Mouse (Mus musculus): ENCODE measurements around the gene Zfp536.

Zfp536 gene

GRCm38 (mm10) chr7:37695066-37695465 is 78.4 kb downstream of the Zfp536 start:
- DNase-seq (ENCODE audit: low read depth, low spot score) = no peak

- no peak for DNase-seq (ENCODE audit: low read depth, low spot score)
Observed at GRCm38 (mm10) chr7:37690606-37691005, 82.8 kb downstream of the Zfp536 start.

- peak; percentile 46 for DNase-seq (ENCODE audit: low read depth, low spot score)
Observed at GRCm38 (mm10) chr7:37689561-37690305, 83.7 kb downstream of the Zfp536 start.

- DNase-seq (ENCODE audit: low read depth, low spot score) = no peak
Observed at GRCm38 (mm10) chr7:37689107-37689511, 84.3 kb downstream of the Zfp536 start.

GRCm38 (mm10) chr7:37686366-37686765 is 87.1 kb downstream of the Zfp536 start:
- peak; percentile 48 for DNase-seq (ENCODE audit: low read depth, low spot score)

GRCm38 (mm10) chr7:37685247-37685646 is 88.2 kb downstream of the Zfp536 start:
- DNase-seq (ENCODE audit: low read depth, low spot score) = peak; percentile 66

GRCm38 (mm10) chr7:37681335-37681734 is 92.1 kb downstream of the Zfp536 start:
- no peak for DNase-seq (ENCODE audit: low read depth, low spot score)

- DNase-seq (ENCODE audit: low read depth, low spot score) = no peak
Observed at GRCm38 (mm10) chr7:37663676-37664365, 109.6 kb downstream of the Zfp536 start.

- DNase-seq (ENCODE audit: low read depth, low spot score) = peak; percentile 48
Observed at GRCm38 (mm10) chr7:37648671-37649070, 124.8 kb downstream of the Zfp536 start.

- peak; percentile 74 for DNase-seq (ENCODE audit: low read depth, low spot score)
Observed at GRCm38 (mm10) chr7:37647917-37648615, 125.4 kb downstream of the Zfp536 start.

GRCm38 (mm10) chr7:37639740-37640397 is 133.6 kb downstream of the Zfp536 start:
- no peak for DNase-seq (ENCODE audit: low read depth, low spot score)

- DNase-seq (ENCODE audit: low read depth, low spot score) = peak; percentile 48
Observed at GRCm38 (mm10) chr7:37634812-37635211, 138.6 kb downstream of the Zfp536 start.

- peak; percentile 25 for DNase-seq (ENCODE audit: low read depth, low spot score)
Observed at GRCm38 (mm10) chr7:37630410-37630809, 143.0 kb downstream of the Zfp536 start.

- peak; percentile 57 for DNase-seq (ENCODE audit: low read depth, low spot score)
Observed at GRCm38 (mm10) chr7:37627897-37628510, 145.4 kb downstream of the Zfp536 start.

- peak; percentile 25 for DNase-seq (ENCODE audit: low read depth, low spot score)
Observed at GRCm38 (mm10) chr7:37625758-37626157, 147.7 kb downstream of the Zfp536 start.

- DNase-seq (ENCODE audit: low read depth, low spot score) = peak; percentile 62
Observed at GRCm38 (mm10) chr7:37624759-37625340, 148.6 kb downstream of the Zfp536 start.

GRCm38 (mm10) chr7:37623903-37624758 is 149.3 kb downstream of the Zfp536 start:
- peak; percentile 94 for DNase-seq (ENCODE audit: low read depth, low spot score)

- no peak for DNase-seq (ENCODE audit: low read depth, low spot score)
Observed at GRCm38 (mm10) chr7:37619254-37619653, 154.2 kb downstream of the Zfp536 start.

GRCm38 (mm10) chr7:37617880-37618279 is 155.6 kb downstream of the Zfp536 start:
- DNase-seq (ENCODE audit: low read depth, low spot score) = no peak

GRCm38 (mm10) chr7:37615932-37616331 is 157.5 kb downstream of the Zfp536 start:
- peak; percentile 44 for DNase-seq (ENCODE audit: low read depth, low spot score)
